Mouse (Mus musculus) splenic B cell, adult 2 months (primary cell): ENCODE data around the gene Bysl.

Source experiments
- DNase-seq: peaks from one replicate; pipeline ENCODE4 v3.0.0-alpha.2; 2011; ENCODE audit warnings: low read depth, low spot score
- H3K27me3 ChIP-seq: 2 replicates; pipeline ENCODE4 v1.6.1; 2012; ENCODE audit warnings: mild to moderate bottlenecking, low read length, moderate library complexity, mixed read lengths; ENCODE audit not compliant: control insufficient read depth, poor library complexity, insufficient read depth, severe bottlenecking
- H3K36me3 ChIP-seq: 2 replicates; pipeline ENCODE4 v1.6.1; 2012; ENCODE audit warnings: mild to moderate bottlenecking, low read length, moderate library complexity, mixed read lengths; ENCODE audit not compliant: control insufficient read depth, poor library complexity, insufficient read depth, severe bottlenecking

The Bysl gene

GRCm38 (mm10) chr17:47593854-47594182 is 17.5 kb downstream of the Bysl start:
- Histone ChIP-seq H3K27me3 (no peaks in the 10 kb centered on the region), H3K36me3 (no peaks in the 10 kb centered on the region; the same call in none of the 2 replicates)
- no peak for DNase-seq

- Histone ChIP-seq H3K36me3 (no peaks in the 10 kb centered on the region; the same call in none of the 2 replicates), H3K27me3 (no peaks in the 10 kb centered on the region)
- DNase-seq = peak; percentile 95
These were observed 18.0 kb downstream of the Bysl start for GRCm38 (mm10) chr17:47593215-47593853.

GRCm38 (mm10) chr17:47591073-47591472 is 20.2 kb downstream of the Bysl start:
- Histone ChIP-seq H3K36me3 (peaks cover 3% of the 10 kb centered on the region), H3K27me3 (no peaks in the 10 kb centered on the region)
- no peak for DNase-seq

GRCm38 (mm10) chr17:47588517-47588916 is 22.8 kb downstream of the Bysl start:
- no peak for DNase-seq
- no peaks in the 10 kb centered on the region for H3K27me3 ChIP-seq
- peaks cover 3% of the 10 kb centered on the region for H3K36me3 ChIP-seq

GRCm38 (mm10) chr17:47580962-47581361 is 30.3 kb downstream of the Bysl start:
- Histone ChIP-seq H3K36me3 (peaks cover 12% of the 10 kb centered on the region; the same call in 1 of the 2 replicates), H3K27me3 (no peaks in the 10 kb centered on the region)
- no peak for DNase-seq

- Histone ChIP-seq H3K36me3 (peaks cover 12% of the 10 kb centered on the region; the same call in 1 of the 2 replicates), H3K27me3 (no peaks in the 10 kb centered on the region)
- DNase-seq = no peak
These were observed 32.6 kb downstream of the Bysl start for GRCm38 (mm10) chr17:47578655-47579054.

- no peak for DNase-seq
- no peaks in the 10 kb centered on the region for H3K27me3 ChIP-seq
- peaks cover 4% of the 10 kb centered on the region; the same call in 1 of the 2 replicates for H3K36me3 ChIP-seq
These were observed 36.5 kb downstream of the Bysl start for GRCm38 (mm10) chr17:47574830-47575229.

GRCm38 (mm10) chr17:47574028-47574427 is 37.3 kb downstream of the Bysl start:
- Histone ChIP-seq H3K36me3 (peaks cover 4% of the 10 kb centered on the region; the same call in 1 of the 2 replicates), H3K27me3 (no peaks in the 10 kb centered on the region)
- no peak for DNase-seq

- Histone ChIP-seq H3K27me3 (no peaks in the 10 kb centered on the region), H3K36me3 (peaks cover 1% of the 10 kb centered on the region; the same call in 1 of the 2 replicates)
- no peak for DNase-seq
These were observed 38.9 kb downstream of the Bysl start for GRCm38 (mm10) chr17:47572436-47572835.

GRCm38 (mm10) chr17:47571621-47572020 is 39.7 kb downstream of the Bysl start:
- Histone ChIP-seq H3K36me3 (peaks cover 1% of the 10 kb centered on the region; the same call in 1 of the 2 replicates), H3K27me3 (no peaks in the 10 kb centered on the region)
- no peak for DNase-seq

GRCm38 (mm10) chr17:47568951-47569527 is 42.3 kb downstream of the Bysl start:
- H3K27me3 ChIP-seq = no peaks in the 10 kb centered on the region
- H3K36me3 ChIP-seq = peaks cover 3% of the 10 kb centered on the region; the same call in 1 of the 2 replicates
- no peak for DNase-seq

- Histone ChIP-seq H3K36me3 (peaks cover 3% of the 10 kb centered on the region; the same call in 1 of the 2 replicates), H3K27me3 (no peaks in the 10 kb centered on the region)
- no peak for DNase-seq
These were observed 42.9 kb downstream of the Bysl start for GRCm38 (mm10) chr17:47568389-47568788.

GRCm38 (mm10) chr17:47567271-47567670 is 44.0 kb downstream of the Bysl start:
- H3K36me3 ChIP-seq = peaks cover 6% of the 10 kb centered on the region; the same call in 1 of the 2 replicates
- no peak for DNase-seq
- no peaks in the 10 kb centered on the region for H3K27me3 ChIP-seq

GRCm38 (mm10) chr17:47566133-47566532 is 45.2 kb downstream of the Bysl start:
- no peaks in the 10 kb centered on the region for H3K27me3 ChIP-seq
- H3K36me3 ChIP-seq = peaks cover 4% of the 10 kb centered on the region; the same call in 1 of the 2 replicates
- DNase-seq = no peak

- DNase-seq = no peak
- H3K27me3 ChIP-seq = no peaks in the 10 kb centered on the region
- peaks cover 4% of the 10 kb centered on the region for H3K36me3 ChIP-seq
These were observed 46.7 kb downstream of the Bysl start for GRCm38 (mm10) chr17:47564612-47565011.
